Mouse (Mus musculus): ENCODE measurements around the gene Zdhhc13. TPM values are rescaled to one million over a fixed set of nuclear protein-coding genes. Genes with fewer than 3 reads are reported as not detected.
A peak's percentile ranks its signal among the peaks of the same experiment; 100 is the strongest.

Zdhhc13 gene
- polyA plus RNA-seq, 2 experiments: 28.5 to 30.5 TPM

DNA sequence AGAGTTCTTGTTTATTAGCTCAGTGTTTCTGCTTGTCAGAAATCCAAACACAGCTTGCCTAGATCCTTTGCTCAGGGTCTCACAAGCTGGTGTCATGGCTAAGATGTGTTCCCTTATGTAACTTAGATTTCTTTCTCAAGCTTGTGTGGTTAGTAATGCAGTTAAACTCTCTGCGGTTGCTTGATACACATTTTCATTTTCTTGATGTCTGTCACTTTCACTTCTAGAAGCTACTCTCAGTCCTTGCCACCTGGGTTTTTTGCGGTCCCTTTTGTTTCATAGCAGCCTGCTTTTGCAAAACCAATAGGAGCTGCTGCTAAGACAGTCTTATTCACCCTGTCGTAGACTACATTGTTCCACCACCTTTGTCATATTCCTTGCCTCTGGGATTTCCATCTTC, 6.3 kb downstream of the Zdhhc13 start:
- H3K36me3 ChIP-seq (ENCODE audit: control insufficient read depth, insufficient read depth, low read length): peaks cover 8% of the 10 kb centered on the region; the same call in 1 of the 2 replicates
- no peaks in the 10 kb centered on the region for H3K9me3 ChIP-seq (ENCODE audit: control insufficient read depth, low read length)
- no peak overlapping the region for H3K4me3 ChIP-seq (replicated peaks; ENCODE audit: low read length)
- H3K4me1 ChIP-seq (ENCODE audit: control insufficient read depth, insufficient read depth, low read length): no peaks in the 10 kb centered on the region
- 86% methylated on average over 3 of the region's 3 CpGs for WGBS
- no peak for TF ChIP-seq POLR2A (IDR thresholded peaks at IDR 0.05; ENCODE audit: borderline replicate concordance, extremely low read depth, insufficient read depth, insufficient read length)
- DNase-seq (ENCODE audit: low spot score) (no peak), ATAC-seq (ENCODE audit: low FRiP score, low read depth) (no peak)
- H3K9ac ChIP-seq (ENCODE audit: low read depth, low read length, severe bottlenecking): no peak overlapping the region
- no peak overlapping the region for H3K27ac ChIP-seq (replicated peaks; ENCODE audit: low read depth, low read length)
- H3K4me2 ChIP-seq (replicated peaks; ENCODE audit: low read depth, low read length, severe bottlenecking): no peak overlapping the region
- no peaks in the 10 kb centered on the region for H3K27me3 ChIP-seq (ENCODE audit: control insufficient read depth, insufficient read depth, low read length)

DNA sequence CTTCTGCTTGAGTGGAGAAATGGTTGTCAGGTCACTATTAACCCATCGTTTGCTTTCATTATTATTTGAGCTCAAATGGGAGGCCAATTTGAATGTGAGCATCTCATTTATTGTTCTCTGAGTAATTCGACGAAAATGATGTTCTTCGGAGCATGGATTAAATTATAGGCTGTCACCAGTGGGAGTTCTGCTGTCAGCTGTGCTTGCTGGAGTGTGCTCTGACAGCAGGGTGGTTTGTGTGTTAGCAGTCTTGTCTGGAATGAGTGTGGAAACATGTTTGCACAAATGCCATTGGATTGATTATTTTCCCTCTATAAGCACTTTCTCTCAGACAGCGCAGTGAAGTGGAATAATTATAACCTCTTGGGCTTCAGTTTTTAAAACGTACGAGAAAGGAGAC, 14.6 kb downstream of the Zdhhc13 start:
- 87% methylated on average over 7 of the region's 7 CpGs for WGBS
- Histone ChIP-seq H3K4me3 (replicated peaks; ENCODE audit: low read length) (no peak overlapping the region), H3K36me3 (ENCODE audit: control insufficient read depth, insufficient read depth, low read length) (peaks cover 58% of the 10 kb centered on the region), H3K9ac (ENCODE audit: low read depth, low read length, severe bottlenecking) (no peak overlapping the region), H3K9me3 (ENCODE audit: control insufficient read depth, low read length) (no peaks in the 10 kb centered on the region), H3K27me3 (ENCODE audit: control insufficient read depth, insufficient read depth, low read length) (no peaks in the 10 kb centered on the region), H3K4me2 (replicated peaks; ENCODE audit: low read depth, low read length, severe bottlenecking) (no peak overlapping the region), H3K27ac (replicated peaks; ENCODE audit: low read depth, low read length) (no peak overlapping the region), H3K4me1 (ENCODE audit: control insufficient read depth, insufficient read depth, low read length) (no peaks in the 10 kb centered on the region)
- ATAC-seq (ENCODE audit: low FRiP score, low read depth): no peak
- no peak for TF ChIP-seq POLR2A (IDR thresholded peaks at IDR 0.05; ENCODE audit: borderline replicate concordance, extremely low read depth, insufficient read depth, insufficient read length)
- DNase-seq (ENCODE audit: low spot score): no peak

DNA sequence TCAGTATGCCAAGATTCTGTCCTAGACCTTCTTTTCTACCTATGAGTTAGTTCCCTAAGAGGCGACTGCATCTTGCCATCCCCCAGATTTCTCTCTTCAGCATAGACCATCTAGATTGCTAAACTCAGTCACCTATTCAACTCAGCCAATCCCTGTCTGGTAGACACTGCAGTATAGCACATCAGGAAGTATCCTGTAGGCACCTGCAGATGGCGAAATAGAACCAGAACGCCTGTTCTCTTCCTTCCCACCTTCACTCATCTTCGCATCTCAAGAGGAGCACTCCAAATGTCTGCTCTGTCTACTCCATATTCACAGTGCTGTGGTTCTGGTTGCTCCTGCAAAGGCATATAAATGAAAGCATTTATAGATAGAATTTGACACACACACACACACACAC, 17.8 kb downstream of the Zdhhc13 start:
- ATAC-seq (ENCODE audit: low FRiP score, low read depth) (no peak), DNase-seq (ENCODE audit: low spot score) (no peak)
- no peaks in the 10 kb centered on the region for H3K9me3 ChIP-seq (ENCODE audit: control insufficient read depth, low read length)
- no peaks in the 10 kb centered on the region for H3K27me3 ChIP-seq (ENCODE audit: control insufficient read depth, insufficient read depth, low read length)
- H3K27ac ChIP-seq (replicated peaks; ENCODE audit: low read depth, low read length): no peak overlapping the region
- 77% methylated on average over 4 of the region's 4 CpGs for WGBS
- H3K36me3 ChIP-seq (ENCODE audit: control insufficient read depth, insufficient read depth, low read length): peaks cover 61% of the 10 kb centered on the region
- no peaks in the 10 kb centered on the region for H3K4me1 ChIP-seq (ENCODE audit: control insufficient read depth, insufficient read depth, low read length)
- no peak for TF ChIP-seq POLR2A (IDR thresholded peaks at IDR 0.05; ENCODE audit: borderline replicate concordance, extremely low read depth, insufficient read depth, insufficient read length)
- no peak overlapping the region for H3K4me2 ChIP-seq (replicated peaks; ENCODE audit: low read depth, low read length, severe bottlenecking)
- no peak overlapping the region for H3K9ac ChIP-seq (ENCODE audit: low read depth, low read length, severe bottlenecking)
- H3K4me3 ChIP-seq (replicated peaks; ENCODE audit: low read length): no peak overlapping the region

DNA sequence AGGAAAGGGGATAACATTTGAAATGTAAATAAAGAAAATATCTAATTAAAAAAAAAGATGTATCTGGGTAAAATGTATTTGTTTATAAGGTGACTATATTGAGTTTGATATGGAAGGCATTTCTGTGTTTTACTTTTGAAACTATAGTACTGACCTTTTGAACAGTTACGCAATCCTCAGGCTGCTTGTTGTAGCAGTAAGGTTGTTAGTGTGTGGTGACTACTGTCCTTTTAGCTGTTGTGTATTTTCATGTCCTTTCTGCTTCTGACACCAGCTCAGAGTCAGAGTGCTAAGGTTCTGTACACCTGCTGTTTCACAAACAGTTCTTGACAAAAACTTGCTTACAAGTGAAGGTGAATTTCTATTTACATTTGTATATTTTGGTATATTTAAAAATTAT, 21.8 kb downstream of the Zdhhc13 start:
- no peaks in the 10 kb centered on the region for H3K9me3 ChIP-seq (ENCODE audit: control insufficient read depth, low read length)
- no peak overlapping the region for H3K27ac ChIP-seq (replicated peaks; ENCODE audit: low read depth, low read length)
- DNase-seq (ENCODE audit: low spot score) (no peak), ATAC-seq (ENCODE audit: low FRiP score, low read depth) (no peak)
- WGBS: 95% methylated on average over 1 of the region's 1 CpGs
- no peak for TF ChIP-seq POLR2A (IDR thresholded peaks at IDR 0.05; ENCODE audit: borderline replicate concordance, extremely low read depth, insufficient read depth, insufficient read length)
- H3K27me3 ChIP-seq (ENCODE audit: control insufficient read depth, insufficient read depth, low read length): no peaks in the 10 kb centered on the region
- H3K9ac ChIP-seq (ENCODE audit: low read depth, low read length, severe bottlenecking): no peak overlapping the region
- H3K4me2 ChIP-seq (replicated peaks; ENCODE audit: low read depth, low read length, severe bottlenecking): no peak overlapping the region
- no peak overlapping the region for H3K4me3 ChIP-seq (replicated peaks; ENCODE audit: low read length)
- no peaks in the 10 kb centered on the region for H3K4me1 ChIP-seq (ENCODE audit: control insufficient read depth, insufficient read depth, low read length)
- peaks cover 48% of the 10 kb centered on the region for H3K36me3 ChIP-seq (ENCODE audit: control insufficient read depth, insufficient read depth, low read length)

DNA sequence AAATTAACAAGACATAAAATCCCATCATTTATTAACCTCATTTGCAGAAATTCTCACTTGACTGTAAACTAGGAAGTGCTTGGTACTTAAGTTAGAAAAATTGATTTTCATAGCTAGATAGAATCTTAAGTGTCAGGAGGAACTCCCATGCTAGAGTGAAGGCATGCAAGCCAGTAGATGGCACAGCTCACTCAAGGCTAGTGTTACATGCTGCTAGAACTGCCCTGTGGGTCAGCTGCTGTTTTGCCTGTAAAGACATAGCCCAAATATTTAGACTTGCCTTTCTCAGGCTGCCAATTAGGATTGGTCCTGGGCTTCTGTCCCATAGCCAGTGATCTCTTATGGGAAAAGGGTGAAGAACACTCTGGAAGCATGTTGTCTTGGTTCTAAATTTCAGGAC, 23.6 kb downstream of the Zdhhc13 start:
- no peak overlapping the region for H3K9ac ChIP-seq (ENCODE audit: low read depth, low read length, severe bottlenecking)
- H3K9me3 ChIP-seq (ENCODE audit: control insufficient read depth, low read length): no peaks in the 10 kb centered on the region
- H3K27me3 ChIP-seq (ENCODE audit: control insufficient read depth, insufficient read depth, low read length): no peaks in the 10 kb centered on the region
- H3K27ac ChIP-seq (replicated peaks; ENCODE audit: low read depth, low read length): no peak overlapping the region
- DNase-seq (ENCODE audit: low spot score) (no peak), ATAC-seq (ENCODE audit: low FRiP score, low read depth) (no peak)
- TF ChIP-seq POLR2A (IDR thresholded peaks at IDR 0.05; ENCODE audit: borderline replicate concordance, extremely low read depth, insufficient read depth, insufficient read length): no peak
- no peaks in the 10 kb centered on the region for H3K4me1 ChIP-seq (ENCODE audit: control insufficient read depth, insufficient read depth, low read length)
- H3K4me2 ChIP-seq (replicated peaks; ENCODE audit: low read depth, low read length, severe bottlenecking): no peak overlapping the region
- H3K4me3 ChIP-seq (replicated peaks; ENCODE audit: low read length): no peak overlapping the region
- peaks cover 40% of the 10 kb centered on the region for H3K36me3 ChIP-seq (ENCODE audit: control insufficient read depth, insufficient read depth, low read length)

DNA sequence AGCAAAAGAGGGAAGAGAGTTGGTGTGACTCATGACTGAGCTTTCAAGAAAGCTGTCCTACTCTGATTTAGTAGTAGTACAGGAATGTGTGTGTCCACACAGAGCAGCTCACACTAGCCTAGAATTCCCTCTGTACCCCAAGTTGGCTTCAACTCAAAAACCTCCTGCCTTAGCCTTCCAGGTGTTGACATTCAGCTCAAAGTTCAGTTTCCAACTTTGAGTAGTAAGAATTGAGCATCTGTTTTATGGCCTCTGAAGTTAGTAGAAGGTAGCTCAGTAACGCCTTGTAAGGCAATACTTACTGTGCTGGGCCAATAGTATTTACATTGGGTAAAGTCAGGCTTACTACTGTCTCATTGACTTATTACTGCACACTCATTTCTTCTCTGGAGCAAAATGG, 24.8 kb downstream of the Zdhhc13 start:
- no peak for ATAC-seq (ENCODE audit: low FRiP score, low read depth)

More for the DNA sequence above, 24.8 kb downstream of the Zdhhc13 start:
- Histone ChIP-seq H3K36me3 (ENCODE audit: control insufficient read depth, insufficient read depth, low read length) (peaks cover 35% of the 10 kb centered on the region), H3K4me2 (replicated peaks; ENCODE audit: low read depth, low read length, severe bottlenecking) (no peak overlapping the region), H3K9ac (ENCODE audit: low read depth, low read length, severe bottlenecking) (no peak overlapping the region), H3K27ac (replicated peaks; ENCODE audit: low read depth, low read length) (no peak overlapping the region), H3K27me3 (ENCODE audit: control insufficient read depth, insufficient read depth, low read length) (no peaks in the 10 kb centered on the region), H3K4me1 (ENCODE audit: control insufficient read depth, insufficient read depth, low read length) (no peaks in the 10 kb centered on the region), H3K9me3 (ENCODE audit: control insufficient read depth, low read length) (no peaks in the 10 kb centered on the region), H3K4me3 (replicated peaks; ENCODE audit: low read length) (no peak overlapping the region)
- no peak for TF ChIP-seq POLR2A (IDR thresholded peaks at IDR 0.05; ENCODE audit: borderline replicate concordance, extremely low read depth, insufficient read depth, insufficient read length)
- DNase-seq (ENCODE audit: low spot score): peak; percentile 14
- 60% methylated on average over 1 of the region's 1 CpGs for WGBS
